Mouse (Mus musculus) ZHBTc4 (cell line): ENCODE measurements around the gene H2al1k.
"Not testable (repeated sequence)": the region's sequence is repeated elsewhere in the genome, so short reads cannot be mapped to it uniquely, and the experiment has no call there.

ENCODE experiments used
- DNase-seq: peaks from one replicate; pipeline ENCODE4 v3.0.0-alpha.2; 2011; ENCODE audit warnings: low read depth, low spot score

H2al1k gene

GRCm38 (mm10) chrX:9350327-9350726 lies at the start of gene H2al1k:
TSS of gene H2al1k (plus strand) at chrX:9350627.
- not testable (repeated sequence) for DNase-seq

GRCm38 (mm10) chrX:9302791-9303190 lies 47.6 kb upstream of the H2al1k start:
- DNase-seq = no peak

- DNase-seq = no peak
Measured at GRCm38 (mm10) chrX:9303455-9303854, 47.0 kb upstream of the H2al1k start.

GRCm38 (mm10) chrX:9316457-9316856 lies 34.0 kb upstream of the H2al1k start:
- not testable (repeated sequence) for DNase-seq

GRCm38 (mm10) chrX:9327954-9328353 lies 22.5 kb upstream of the H2al1k start:
- DNase-seq = not testable (repeated sequence)

GRCm38 (mm10) chrX:9332366-9332962 lies 18.0 kb upstream of the H2al1k start:
- DNase-seq = peak; percentile 3

- peak; percentile 15 for DNase-seq
Measured at GRCm38 (mm10) chrX:9333035-9333434, 17.4 kb upstream of the H2al1k start.

- DNase-seq = peak; percentile 52
Measured at GRCm38 (mm10) chrX:9334996-9335395, 15.4 kb upstream of the H2al1k start.

- DNase-seq = not testable (repeated sequence)
Measured at GRCm38 (mm10) chrX:9374012-9374411, 23.6 kb downstream of the H2al1k start.

- DNase-seq = peak; percentile 68
Measured at GRCm38 (mm10) chrX:9375927-9376326, 25.5 kb downstream of the H2al1k start.
